Mouse (Mus musculus) ovary, postnatal 14 days (tissue): ENCODE results near the gene Egln2.

Experiments
- DNase-seq: peaks from one replicate; pipeline ENCODE4 v3.0.0; 2022; ENCODE audit warnings: low spot score

The Egln2 gene

DNA sequence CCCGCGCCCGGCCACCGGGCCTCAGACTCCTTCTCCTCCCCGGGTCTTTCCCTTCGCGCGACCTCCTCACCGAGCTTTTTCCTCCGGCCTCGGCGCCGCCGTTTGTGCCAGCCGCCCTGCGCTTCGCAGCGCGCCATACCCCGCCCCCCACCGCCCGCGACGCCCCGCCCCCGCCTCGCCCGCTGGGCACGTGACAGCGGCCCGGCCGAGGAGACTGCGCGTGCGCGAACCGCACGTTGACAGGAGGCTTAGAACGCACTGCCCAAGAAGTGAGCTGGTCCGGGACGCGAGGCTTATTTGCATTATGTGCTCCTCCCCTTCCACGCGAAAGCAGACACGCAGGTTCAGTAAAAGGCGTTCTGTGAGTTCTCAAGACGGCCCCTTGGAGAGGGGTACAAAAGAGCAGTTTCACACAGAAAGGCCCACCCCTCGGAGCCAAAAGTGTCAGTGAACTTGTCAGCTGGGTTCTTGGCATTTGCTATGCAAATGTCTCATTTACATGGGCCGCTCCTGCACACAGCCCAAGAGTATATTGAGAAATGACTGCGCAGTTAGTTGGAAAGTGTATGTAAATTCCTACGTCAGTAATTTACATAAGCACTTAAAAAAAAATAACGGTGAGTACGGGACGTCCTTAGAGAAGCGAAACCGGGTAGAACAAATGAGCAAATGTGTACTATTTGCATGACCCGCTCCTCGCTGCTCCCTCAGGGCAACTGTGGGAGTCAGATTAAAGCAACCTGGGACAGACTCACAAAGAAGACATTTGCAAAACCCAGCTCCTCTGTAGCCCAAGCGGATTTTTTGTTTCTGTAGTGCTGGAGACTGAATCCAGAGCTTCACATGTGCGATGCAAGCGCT is at the start of gene Egln2:
Egln2 (minus strand) TSS at position 189 of the 861 bp plus-strand sequence.
- peak; percentile 91 for DNase-seq

DNA sequence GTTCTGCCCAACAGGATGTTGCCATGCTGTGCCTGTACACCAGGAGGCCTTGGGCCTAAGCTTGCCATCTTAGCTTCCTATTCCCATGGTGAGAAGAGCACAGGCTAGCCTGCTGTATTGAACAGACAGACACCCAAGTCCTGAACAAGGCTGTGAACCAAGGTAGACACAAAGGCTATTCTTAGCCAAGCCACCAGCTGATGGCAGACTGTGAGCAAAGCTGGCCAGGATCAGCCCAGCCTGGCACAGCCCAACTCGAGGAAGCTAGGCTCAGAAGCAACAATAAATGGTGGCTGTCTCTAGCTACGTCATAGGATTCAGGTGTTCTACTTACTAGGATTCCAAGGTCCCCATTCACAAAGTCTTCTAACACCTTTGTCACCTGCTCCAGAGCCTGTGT is 46.0 kb upstream of the Egln2 start:
- DNase-seq: no peak

DNA sequence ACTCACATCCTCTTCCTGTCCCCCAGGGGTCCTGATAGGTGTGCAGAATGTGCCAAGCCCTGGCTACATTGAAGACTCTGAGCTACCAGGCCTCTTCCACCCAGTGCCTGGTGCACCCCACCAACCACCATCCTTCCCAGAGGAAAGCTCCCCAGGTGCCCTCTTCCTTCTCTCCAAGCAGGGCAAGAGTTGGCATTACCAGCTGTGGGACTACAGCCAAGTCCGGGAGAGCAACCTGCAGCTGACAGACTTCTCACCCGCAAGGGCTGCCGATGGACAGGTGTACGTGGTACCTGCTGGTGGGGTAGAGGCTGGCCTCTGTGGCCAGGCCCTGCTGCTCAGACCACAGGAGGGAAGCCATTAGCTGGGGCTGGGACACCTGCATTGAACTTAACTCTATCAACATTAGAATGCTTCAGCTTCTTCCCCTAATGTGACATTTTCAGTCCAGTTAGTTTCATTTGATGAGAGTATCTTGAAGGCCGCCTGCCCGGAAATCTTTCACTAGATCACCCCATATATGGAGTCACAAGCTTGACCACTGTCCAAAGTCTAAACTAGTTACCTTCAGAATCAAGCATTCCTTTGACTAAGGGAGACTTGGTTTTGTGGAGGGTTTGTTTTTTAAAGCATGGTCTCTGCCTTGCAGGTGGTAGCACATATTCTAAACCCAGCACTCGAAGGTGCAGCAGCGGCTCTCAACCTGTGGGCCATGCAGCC is 37.3 kb upstream of the Egln2 start:
- no peak for DNase-seq

DNA sequence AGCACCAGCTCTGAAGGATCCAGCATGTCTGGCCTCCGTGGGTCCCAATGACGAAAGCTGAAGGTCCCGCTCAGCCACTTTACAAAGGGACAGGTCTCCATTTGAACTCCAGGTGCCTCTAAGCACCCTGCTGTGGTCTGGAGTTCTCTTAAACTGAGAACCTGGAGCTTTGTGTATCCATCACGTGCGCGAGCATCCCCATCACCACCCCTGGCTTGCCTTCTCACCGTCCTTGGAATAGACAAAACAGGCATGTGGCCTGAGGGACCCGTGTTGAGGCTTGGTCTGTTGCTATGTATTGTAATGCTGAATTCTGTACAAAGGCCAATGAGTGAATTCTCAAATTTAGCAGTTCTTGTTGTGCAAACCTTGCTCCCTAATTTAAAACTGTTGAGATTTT is 32.2 kb upstream of the Egln2 start:
- no peak for DNase-seq

DNA sequence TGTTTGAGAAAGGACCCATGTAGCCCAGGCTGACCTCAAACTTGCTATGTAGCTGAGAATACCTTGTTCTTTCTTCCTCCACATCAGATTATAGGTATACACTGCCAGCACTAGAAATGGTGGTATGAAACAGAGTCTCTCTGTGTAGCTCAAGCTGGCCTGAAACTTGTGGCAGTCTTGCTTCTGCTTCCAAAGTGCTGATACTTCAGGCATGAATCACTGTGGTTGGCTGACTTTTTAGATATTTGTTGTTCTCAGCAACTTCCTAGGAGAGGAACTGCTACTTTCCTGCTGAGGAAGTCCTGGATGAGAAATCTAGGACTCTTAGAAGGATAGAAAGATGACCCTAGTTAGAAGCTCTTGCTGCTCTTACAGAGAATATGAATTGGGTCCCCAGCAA is 31.8 kb upstream of the Egln2 start:
- DNase-seq: no peak

DNA sequence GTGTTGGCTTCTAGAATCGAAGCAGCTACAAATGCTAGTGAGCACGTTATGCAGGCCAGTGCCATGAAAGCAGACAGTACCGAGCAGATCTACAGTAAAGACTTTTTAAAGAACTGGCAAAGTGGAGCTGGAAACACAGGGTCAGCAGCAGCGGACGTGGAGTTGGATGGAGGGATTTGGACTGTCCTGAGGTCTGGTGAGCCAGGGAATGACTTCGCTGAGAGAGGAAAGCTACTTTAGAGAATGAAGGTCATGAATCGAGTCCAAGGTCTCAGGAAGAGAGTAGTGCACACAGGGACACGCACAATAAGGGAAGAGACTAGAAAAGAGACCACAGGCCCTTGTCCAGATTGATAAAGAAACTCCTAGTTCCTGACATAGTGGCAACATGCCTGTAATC is 31.0 kb upstream of the Egln2 start:
- DNase-seq: no peak

DNA sequence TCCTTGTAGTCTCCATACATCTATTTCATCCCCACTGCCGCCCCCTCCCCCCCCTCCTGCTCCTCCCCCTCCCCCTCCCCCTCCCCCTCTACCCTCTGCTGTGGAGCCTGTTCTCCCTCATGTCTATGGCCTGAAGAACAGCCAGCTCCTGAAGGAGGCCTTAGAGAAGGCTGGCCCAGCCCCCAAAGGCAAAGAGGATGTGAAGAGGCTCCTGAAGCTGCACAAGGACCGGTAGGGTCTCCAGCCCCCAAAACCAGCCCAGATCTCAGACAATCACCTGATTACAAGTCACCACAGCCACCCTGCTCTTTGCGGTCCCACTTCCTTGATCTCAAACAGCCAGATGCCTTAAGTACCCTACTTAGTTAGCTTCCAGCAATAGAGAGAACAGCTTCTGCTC is 30.5 kb upstream of the Egln2 start:
- DNase-seq: no peak

DNA sequence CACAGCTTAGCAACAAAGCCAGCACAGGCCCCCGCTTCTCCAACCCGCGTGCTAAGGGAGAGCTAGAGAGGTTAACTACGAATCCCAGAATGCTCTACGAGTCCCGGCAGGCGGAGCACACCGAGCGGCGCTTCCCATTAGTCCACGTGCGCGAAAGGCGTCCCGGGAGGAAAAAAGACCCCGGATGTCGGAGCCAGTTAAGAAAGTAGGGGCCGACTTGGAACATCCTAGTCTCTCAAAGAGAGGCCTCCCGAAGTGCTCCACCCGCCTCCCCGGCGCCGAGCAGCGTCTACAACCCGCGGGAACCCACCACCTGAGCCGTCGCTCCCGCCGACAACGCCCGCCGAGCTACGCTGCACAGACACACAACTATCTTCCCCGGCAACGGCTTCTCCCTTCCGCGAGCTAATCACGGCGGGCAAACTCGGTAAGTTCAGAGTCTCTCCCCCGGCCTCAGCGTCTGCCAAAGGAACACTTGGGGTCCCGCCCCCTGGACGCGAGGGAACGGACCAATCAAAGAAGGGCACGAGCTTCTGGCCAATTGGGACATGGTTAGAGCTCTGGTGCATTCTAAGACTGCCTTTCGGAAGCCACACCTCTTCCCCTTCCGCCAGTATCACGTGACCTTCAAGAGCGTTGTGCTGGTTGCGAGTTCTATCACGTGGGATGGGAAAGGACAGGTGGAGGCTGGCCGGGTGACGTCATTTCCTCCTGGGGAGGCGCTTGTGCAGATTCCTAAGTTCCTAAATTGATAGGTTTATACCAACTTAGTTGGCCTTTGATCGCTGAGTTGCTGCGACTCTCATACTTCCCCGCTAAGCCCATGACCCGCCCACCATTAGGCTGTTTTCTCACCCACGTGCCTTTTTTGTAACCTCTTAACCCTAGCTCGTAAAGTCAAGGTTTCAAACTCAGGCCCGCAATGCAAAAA is 29.3 kb upstream of the Egln2 start, which contains the start of the genes BC024978 and Snrpa:
BC024978 (plus strand) TSS at position 101 of the 931 bp plus-strand sequence.
Snrpa (minus strand) TSS at position 591 of the 931 bp plus-strand sequence.
- peak; percentile 88 for DNase-seq

DNA sequence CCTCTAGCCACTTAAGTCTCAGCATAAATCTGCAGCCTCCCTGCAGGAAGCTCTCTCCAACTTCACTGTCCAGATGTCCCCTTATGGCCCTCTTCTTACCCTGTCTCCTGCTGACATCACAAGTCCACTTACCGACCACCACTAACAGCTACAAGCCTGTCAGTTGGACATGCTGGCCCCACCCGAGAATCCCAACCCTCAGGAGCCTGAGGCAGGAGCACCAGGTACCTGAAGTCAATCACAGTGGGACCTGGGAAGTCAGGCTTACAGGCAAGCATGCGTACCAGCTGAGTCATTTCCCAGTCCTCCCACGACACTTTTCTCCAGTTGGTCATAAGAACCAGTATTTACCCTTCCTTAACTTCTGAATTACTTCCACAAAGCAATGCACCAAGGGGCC is 27.1 kb upstream of the Egln2 start:
- DNase-seq: no peak

DNA sequence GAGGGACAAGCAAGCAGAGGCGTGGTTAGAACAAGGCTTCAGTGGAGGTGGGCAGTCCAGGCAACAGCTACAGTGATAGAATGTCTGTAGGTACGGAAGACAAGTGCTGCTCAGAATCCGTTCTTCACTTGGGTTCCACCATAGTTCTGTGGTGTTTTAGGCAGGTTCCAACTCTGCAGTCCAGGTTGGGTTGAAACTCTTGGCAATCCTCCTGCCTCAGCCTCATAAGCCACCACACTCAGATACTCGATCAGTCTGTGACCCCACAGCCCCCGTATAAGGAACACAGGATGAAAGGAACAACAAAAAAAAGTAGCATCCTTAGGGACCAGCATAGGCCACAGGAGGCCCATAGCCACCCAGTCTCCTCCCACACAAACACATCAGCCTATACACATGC is 25.8 kb upstream of the Egln2 start:
- no peak for DNase-seq

DNA sequence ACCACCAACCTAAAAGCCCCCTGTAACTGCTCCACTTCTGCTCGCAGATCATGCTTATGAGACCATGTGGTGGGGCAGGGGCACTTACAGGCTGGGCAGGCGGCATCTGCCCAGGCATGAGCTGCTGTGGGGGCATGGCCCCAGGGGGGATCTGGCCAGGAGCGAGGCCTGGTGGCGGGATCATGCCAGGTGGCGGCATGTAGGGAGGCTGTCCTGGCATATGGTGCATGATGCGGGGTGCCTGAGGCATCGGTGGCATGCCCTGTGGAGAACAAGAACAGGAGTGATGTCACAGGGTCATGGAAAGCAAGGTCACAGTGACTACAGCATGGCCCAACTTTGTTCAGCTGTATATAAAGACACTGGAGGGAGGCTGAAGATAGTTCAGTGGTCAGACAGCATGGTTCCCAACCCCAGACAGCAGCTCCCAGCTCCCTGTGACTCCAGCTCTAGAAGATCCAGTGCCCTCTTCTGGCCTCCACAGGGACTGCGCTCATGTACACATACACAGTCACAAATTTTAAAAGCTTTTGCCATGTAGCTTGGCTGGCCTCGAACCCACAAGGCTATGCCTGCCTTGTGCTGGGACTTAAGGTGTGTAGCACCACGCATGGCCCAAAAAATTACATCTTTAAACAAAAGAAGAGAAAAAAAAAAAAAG is 22.8 kb upstream of the Egln2 start:
- no peak for DNase-seq

DNA sequence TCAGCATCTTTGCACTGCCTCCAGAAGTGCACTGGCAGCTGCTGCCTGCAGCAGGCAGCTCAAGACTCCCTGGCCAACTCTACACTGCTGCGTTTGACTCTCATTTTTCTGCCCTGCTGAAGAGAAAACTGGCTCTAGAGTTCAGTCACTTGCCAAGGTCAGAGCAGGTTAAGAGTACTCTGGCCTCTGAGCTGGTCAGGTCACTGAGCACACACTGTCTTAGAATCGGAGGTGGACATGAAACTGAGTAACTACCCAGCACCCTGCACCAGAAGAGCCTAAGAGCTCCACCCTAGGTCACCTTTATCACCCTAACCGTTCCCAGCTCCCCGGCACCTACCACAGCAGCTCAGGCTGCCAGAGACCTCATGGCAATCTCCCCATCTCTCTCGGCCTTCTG is 19.4 kb upstream of the Egln2 start:
- DNase-seq: no peak

DNA sequence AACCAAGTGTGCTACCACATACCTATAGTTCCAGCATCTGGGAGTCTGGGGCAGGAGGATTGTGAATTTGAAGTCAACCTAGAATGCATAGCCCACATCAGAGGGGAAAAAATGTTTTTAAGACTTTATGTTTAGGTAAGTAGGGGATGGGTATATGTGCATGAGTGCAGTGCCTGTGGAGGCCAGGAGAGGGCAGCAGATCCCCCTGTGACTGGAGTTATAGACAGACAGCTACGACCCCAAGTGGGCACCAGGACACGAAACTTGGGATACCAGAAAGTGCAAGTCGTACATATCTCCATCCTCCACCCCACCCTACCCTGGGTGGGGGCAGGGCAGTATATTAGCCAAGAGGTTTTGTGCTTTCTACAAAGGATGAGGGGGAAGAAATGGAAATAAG is 18.4 kb upstream of the Egln2 start:
- no peak for DNase-seq

DNA sequence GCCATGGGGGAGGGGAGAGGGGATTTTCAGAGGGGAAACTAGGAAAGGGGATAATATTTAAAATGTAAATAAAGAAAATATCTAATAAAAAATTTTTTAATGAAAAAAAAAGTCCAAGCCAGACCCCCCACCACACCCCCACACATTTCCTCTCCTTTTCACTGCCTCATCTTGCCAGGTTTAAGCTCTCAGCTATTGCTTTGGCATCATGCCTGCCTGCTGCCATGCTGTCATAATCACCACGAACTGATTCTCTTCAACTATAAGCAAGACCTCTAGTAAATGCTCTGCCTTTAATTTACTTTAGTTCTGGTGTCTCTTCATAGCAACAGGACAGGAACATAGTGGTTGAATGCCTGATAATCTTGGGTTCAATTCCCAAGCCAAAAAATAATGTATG is 15.9 kb upstream of the Egln2 start:
- DNase-seq: no peak

DNA sequence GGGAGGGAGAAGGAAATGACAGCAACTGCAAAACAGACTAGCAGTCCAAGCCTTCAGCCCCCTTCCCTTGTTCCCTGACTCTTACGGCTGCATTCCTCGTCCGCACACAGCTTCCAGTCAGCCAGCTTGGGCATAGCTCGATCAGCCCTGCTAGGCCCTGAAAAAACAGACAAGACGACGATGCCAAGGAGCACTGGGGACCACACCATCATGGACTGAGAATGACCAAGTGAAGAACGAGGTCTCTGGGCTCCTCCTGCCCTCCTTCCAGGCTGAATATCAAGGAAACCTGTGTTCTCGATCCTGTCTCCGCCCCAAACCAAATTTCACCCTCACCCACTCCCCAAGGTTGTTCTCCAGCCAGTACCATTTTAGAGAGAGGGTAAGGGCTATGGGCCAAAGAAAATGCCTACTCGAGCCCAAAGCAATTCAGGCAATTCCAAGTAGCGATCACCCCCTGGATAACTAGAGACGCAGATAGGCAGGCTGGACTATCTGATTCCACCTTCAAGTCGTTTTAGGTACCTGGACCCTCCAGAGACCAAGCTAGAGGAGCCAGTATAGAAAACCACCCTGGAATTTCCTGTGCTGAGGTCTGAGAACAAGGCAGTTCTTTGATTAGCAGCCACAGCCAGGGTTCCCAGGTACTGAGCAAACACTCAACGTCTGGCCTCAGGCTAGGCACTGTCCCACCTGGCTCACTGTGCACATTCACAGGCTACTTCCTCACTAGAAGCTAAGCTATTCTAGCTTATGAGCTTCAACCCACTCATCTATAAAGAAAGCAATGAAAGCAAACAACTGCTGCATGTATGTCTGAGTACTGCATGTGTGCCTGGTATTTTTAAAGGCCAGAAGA is 14.5 kb upstream of the Egln2 start, which contains the start of the genes Gm21983 and Mia:
Gm21983 (minus strand) TSS at position 250 of the 859 bp plus-strand sequence.
Mia (minus strand) TSS at position 321 of the 859 bp plus-strand sequence.
- DNase-seq: no peak

DNA sequence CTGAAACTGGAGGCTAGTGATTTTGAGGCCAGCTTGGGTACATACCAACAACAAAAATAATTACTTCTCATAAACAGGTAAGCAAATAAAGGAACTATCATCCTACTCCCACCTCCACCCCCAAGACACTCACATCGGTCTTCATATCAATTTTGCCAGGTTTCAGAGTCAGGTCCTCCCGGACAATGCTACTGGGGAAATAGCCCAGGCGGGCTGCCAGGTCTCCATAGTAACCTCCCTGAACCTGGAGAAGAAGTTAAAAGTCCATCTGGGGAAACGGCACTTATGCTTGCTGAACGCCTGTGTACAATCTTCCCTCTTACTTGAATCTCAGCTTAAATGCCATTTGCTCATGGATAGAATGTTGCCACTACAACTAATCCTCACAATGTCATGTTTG is 13.4 kb upstream of the Egln2 start:
- no peak for DNase-seq

DNA sequence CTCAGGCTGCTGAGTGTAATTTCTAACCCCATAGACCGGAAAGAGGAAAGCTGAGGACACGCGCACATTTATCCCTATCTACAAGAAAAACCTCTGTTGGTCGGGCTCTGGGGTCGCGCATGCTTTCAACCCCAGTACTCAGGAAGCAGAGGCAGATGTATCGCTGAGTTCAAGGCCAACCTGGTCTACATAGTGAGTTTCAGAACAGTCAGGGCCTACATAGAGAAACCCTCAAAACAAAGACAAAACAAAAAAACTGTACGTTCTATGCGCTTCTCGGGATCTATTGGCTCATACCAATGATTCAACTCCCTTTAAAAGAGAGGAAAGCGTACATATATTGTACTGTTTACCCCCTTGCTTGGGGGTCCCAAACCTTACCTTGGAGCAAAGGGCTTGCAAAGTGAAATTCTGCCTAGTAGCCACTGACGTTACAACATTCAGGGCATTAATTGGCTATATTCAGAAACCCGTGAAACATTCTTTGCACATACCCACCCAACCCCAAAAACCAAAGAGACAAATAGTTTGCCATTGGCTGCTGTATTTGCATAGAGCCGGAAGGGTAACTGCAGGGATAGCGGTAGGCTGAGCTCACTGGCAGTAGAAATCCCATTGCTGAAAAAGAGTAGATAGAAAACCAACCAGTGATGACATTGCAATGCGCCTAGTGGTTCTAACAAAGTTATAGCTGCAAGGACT is 12.8 kb upstream of the Egln2 start:
- no peak for DNase-seq

DNA sequence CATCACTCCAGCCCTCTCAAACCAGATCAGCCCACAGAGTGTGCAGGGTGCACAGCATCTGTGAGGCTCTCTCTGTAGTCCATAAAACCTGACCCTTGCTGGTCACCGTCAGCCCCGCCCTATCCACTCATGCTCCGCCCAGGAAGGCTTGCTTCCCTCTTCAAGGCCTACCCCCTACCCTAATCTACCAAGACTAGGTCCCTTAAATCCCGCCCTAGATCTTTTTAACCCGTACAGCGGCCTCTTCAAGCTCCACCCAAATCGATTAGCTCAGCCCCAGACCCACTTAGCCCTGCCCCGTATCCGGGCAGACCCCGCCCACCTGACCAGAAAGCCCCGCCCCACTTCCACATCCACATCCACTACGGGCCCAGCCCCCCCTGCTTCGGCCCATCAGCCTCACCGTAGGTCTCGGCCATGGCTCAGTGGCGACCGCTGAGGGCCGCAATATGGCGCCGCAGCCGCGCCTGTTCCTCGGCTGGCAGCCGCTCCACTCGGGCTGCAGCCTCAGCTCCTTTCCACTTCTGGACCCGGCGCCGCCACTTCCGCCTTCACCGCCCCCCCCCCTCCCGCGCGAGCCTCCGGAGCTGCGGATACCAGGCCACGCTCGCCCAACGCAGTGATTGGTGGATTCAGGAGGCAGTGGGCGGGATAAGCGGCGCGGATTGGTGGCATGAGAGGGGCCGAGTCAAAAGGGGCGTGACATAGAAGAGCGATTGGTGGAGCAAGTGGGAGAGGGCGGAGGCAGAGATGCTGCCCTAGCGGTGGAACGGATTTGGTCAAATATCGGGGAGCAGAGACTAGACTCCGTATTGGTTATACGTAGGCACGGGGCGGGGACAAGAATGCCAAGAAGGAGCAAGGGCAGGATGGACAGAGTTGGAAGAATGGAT is 12.0 kb upstream of the Egln2 start, which contains the start of gene Rab4b:
Rab4b (minus strand) TSS at position 573 of the 893 bp plus-strand sequence.
- peak; percentile 96 for DNase-seq

DNA sequence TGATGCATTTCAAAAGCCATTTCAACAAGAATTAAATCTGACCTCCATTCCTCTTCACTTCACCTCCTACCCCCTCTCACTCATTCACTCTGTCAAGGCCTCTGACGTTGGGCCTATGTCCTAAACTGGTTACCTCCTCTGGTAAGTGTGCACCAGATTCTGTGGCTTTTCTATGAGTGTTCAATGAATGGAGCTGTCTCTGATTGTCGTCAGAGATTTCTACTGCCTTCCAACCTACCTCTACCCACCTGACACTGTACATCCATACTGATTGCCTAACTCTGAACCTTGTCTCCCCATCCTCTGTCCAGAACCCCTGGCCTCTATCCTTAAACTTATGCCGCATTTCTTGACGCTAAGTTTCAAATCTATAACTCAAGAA is 11.3 kb upstream of the Egln2 start:
- no peak for DNase-seq
